Mouse (Mus musculus) liver, adult (tissue): Measurements from ENCODE around the gene Hsd17b7.

Source experiments
- GATA4 ChIP-seq: IDR thresholded peaks from 2 replicates; pipeline ENCODE4 v1.6.1; 2014; ENCODE audit warnings: mild to moderate bottlenecking, low read length; ENCODE audit not compliant: insufficient replicate concordance

The Hsd17b7 gene

DNA sequence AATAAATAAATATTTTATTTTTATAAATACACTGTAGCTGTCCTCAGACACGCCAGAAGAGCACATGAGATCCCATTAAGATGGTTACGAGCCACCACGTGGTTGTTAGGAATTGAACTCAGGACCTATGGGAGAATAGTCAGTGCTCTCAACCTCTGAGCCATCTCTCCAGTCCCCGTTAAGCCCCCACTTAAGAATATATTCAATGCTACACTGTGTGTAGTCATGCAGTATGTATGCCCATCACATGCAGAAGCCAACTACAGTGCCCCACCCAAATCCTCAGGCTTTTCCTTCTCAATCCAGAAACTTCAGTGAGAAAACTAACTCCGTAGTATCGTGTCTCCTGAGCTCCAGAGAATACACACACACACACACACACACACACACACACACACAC lies 59.4 kb downstream of the Hsd17b7 start:
- TF ChIP-seq GATA4, result no peak

DNA sequence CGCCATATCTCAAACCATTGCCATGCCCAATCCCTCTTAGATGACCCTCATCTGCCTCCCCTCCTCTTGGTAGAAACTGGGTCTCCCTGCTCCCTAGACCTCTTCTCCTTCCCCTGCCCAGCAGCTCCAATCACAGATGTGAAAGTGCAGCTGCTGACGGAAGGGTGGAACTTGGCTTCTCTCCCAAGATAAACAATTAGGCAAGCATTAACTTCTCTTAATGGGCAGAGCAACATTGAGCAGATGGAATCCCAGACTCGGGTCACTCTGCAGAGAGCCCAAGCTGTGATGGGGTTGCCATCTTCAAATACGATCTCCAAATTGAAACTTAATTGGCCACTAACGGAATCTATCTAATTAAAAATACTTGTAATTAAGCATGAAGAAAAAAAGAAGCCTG lies 59.9 kb downstream of the Hsd17b7 start:
- no peak for TF ChIP-seq GATA4

DNA sequence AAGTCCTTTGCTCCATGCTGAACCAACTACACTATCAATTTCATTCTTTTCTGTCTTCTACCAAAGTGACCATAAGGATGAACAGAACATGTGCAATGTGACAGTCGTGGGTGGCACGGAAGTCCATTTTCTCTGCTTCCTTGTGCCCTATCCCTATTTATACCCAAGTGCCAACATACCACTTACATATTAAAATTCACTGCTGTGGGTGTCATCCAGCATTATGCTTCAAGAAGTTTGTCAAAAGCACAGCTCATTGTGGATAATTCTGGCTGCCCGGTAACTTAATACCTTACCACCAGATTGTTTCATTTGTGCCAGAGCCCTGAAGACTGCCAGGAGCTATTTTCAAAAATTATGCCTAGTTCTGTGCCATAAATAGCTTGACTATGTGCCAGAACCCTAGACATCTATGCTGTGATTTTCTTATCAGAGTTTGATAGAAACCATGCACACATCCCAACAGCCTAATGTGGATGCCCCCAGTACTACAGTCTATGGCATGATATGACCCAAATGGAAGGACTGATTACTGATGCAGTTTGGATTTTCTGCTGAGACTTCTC lies 68.2 kb downstream of the Hsd17b7 start:
- TF ChIP-seq GATA4, result no peak
